Mouse (Mus musculus): ENCODE results near the gene Mn1.

GRCm38 (mm10) chr5:111395771-111396170 lies 21.4 kb upstream of the Mn1 start:
- TF ChIP-seq CTCF (IDR thresholded peaks at IDR 0.05; ENCODE audit: borderline replicate concordance, insufficient read depth, low read depth, low read length) (no peak), POLR2A (IDR thresholded peaks at IDR 0.05; ENCODE audit: borderline replicate concordance, insufficient read depth, low read length) (no peak)
